Mouse (Mus musculus): Measurements from ENCODE around the gene Fam25c. TPM values are rescaled to one million over a fixed set of nuclear protein-coding genes. Genes with fewer than 3 reads are reported as not detected.
"Not testable (repeated sequence)": the region's sequence is repeated elsewhere in the genome, so short reads cannot be mapped to it uniquely, and the experiment has no call there.

Fam25c gene
- polyA plus RNA-seq, 1 experiment from 2014 or later: not detected

DNA sequence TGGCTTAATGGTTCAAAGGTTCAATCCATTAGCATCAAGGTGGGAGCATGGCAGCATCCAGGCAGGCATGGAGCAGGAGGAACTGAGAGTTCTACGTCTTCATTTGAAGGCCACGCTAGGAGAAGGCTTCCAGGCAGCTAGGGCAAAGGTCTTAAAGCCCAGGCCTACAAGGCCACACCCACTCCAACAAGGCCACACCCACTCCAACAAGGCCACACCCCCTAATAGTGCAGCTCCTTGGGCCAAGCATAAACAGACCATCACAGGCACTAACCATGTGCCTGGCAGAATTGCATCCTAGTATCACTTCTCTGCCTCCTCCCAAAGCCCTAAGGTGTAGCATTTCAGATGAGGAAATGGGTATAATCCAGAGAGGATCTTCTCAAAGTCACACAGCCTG lies 16.5 kb upstream of the Fam25c start:
- no peak overlapping the region for H3K4me3 ChIP-seq (ENCODE audit: low read depth, low read length)
- H3K9me3 ChIP-seq (ENCODE audit: control insufficient read depth, low read length): no peaks in the 10 kb centered on the region
- H3K27ac ChIP-seq (ENCODE audit: low read depth, low read length): no peak overlapping the region
- WGBS: 87% methylated on average over 2 of the region's 2 CpGs
- ATAC-seq (ENCODE audit: low FRiP score) (no peak), DNase-seq (ENCODE audit: low spot score, missing footprints) (no peak)
- H3K4me2 ChIP-seq: no peak overlapping the region
- no peaks in the 10 kb centered on the region for H3K36me3 ChIP-seq (ENCODE audit: control insufficient read depth, insufficient read depth, low read length)
- no peaks in the 10 kb centered on the region for H3K27me3 ChIP-seq (ENCODE audit: control insufficient read depth, insufficient read depth, low read length)
- H3K4me1 ChIP-seq (ENCODE audit: control insufficient read depth, insufficient read depth, low read length): no peaks in the 10 kb centered on the region; the same call in 1 of the 2 replicates
- H3K9ac ChIP-seq (ENCODE audit: low read length): no peak overlapping the region

DNA sequence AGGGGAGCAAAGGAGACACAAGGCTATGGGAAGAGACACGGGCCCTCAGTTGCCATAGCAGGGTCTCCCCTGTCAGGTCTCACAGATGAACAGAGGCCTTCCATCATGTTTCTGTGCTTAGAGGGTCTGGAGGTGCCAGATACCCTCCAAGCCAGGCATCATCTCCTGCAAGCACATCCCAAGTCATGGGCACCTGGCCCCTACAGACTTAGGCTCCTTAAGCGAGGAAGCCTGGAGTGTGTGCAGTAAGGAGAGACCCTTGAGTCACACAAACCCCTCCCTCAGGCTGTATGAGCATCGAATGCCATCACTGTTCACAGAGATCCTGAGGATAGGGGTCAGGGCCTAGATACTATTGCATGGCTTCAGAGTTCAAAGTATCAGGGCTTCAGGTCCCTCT lies 15.7 kb upstream of the Fam25c start:
- Histone ChIP-seq H3K4me3 (ENCODE audit: low read depth, low read length) (no peak overlapping the region), H3K36me3 (ENCODE audit: control insufficient read depth, insufficient read depth, low read length) (no peaks in the 10 kb centered on the region), H3K9ac (ENCODE audit: low read length) (no peak overlapping the region), H3K27me3 (ENCODE audit: control insufficient read depth, insufficient read depth, low read length) (no peaks in the 10 kb centered on the region), H3K9me3 (ENCODE audit: control insufficient read depth, low read length) (no peaks in the 10 kb centered on the region), H3K4me1 (ENCODE audit: control insufficient read depth, insufficient read depth, low read length) (no peaks in the 10 kb centered on the region; the same call in 1 of the 2 replicates), H3K27ac (ENCODE audit: low read depth, low read length) (no peak overlapping the region), H3K4me2 (no peak overlapping the region)
- no peak for DNase-seq (ENCODE audit: low spot score, missing footprints)
- 88% methylated on average over 3 of the region's 3 CpGs for WGBS
- ATAC-seq (ENCODE audit: low FRiP score): no peak

DNA sequence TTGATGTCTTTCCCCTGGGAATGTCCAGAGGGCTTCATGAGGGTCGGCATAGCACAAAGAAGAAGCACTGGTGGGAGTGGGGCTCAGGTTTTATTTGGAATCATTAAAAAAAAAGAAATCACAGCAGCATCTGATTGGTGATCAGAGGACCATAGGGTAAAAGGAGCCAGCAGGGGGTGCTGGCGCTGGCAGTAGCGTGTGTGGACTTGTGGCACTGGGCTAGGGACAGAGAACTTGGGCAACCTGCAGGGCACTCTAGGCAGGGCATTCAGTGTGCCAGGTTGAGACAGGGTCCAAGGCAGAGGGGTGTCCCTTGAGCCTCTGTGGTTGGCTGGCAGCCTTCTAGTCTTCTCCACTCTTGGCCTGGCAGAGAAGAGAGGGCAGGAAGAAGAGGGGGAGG lies 15.0 kb upstream of the Fam25c start:
- Histone ChIP-seq H3K4me2 (no peak overlapping the region), H3K9ac (ENCODE audit: low read length) (no peak overlapping the region), H3K27me3 (ENCODE audit: control insufficient read depth, insufficient read depth, low read length) (no peaks in the 10 kb centered on the region), H3K4me3 (ENCODE audit: low read depth, low read length) (no peak overlapping the region), H3K4me1 (ENCODE audit: control insufficient read depth, insufficient read depth, low read length) (no peaks in the 10 kb centered on the region; the same call in 1 of the 2 replicates), H3K36me3 (ENCODE audit: control insufficient read depth, insufficient read depth, low read length) (no peaks in the 10 kb centered on the region), H3K27ac (ENCODE audit: low read depth, low read length) (no peak overlapping the region), H3K9me3 (ENCODE audit: control insufficient read depth, low read length) (no peaks in the 10 kb centered on the region)
- 52% methylated on average over 3 of the region's 3 CpGs for WGBS
- DNase-seq (ENCODE audit: low spot score, missing footprints) (no peak), ATAC-seq (ENCODE audit: low FRiP score) (no peak)

DNA sequence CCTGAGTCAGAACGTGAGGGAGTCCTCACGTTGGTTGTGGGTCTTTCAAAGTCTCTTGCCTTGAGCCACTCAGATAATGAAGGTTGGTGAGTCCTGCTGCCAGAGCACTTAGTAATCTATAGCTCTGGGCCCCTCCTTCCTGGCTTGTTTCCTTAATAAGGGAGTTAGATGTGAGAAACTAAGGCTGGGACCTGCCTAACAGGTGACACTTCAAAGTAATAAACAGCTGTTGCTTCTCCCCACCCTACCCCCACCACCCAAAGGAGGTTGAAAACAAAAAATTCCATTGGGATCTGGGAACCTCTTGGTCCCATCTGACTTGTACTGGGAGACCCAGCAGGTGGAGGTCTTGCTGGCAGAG lies 9.9 kb upstream of the Fam25c start:
- H3K4me2 ChIP-seq: no peak overlapping the region
- no peak overlapping the region for H3K4me3 ChIP-seq (ENCODE audit: low read depth, low read length)
- DNase-seq (ENCODE audit: low spot score, missing footprints) (no peak), ATAC-seq (ENCODE audit: low FRiP score) (no peak)
- H3K27ac ChIP-seq (ENCODE audit: low read depth, low read length): no peak overlapping the region
- H3K27me3 ChIP-seq (ENCODE audit: control insufficient read depth, insufficient read depth, low read length): no peaks in the 10 kb centered on the region; the same call in 1 of the 2 replicates
- no peaks in the 10 kb centered on the region for H3K9me3 ChIP-seq (ENCODE audit: control insufficient read depth, low read length)
- no peaks in the 10 kb centered on the region for H3K4me1 ChIP-seq (ENCODE audit: control insufficient read depth, insufficient read depth, low read length)
- H3K36me3 ChIP-seq (ENCODE audit: control insufficient read depth, insufficient read depth, low read length): no peaks in the 10 kb centered on the region
- WGBS: 87% methylated on average over 2 of the region's 2 CpGs
- H3K9ac ChIP-seq (ENCODE audit: low read length): no peak overlapping the region

DNA sequence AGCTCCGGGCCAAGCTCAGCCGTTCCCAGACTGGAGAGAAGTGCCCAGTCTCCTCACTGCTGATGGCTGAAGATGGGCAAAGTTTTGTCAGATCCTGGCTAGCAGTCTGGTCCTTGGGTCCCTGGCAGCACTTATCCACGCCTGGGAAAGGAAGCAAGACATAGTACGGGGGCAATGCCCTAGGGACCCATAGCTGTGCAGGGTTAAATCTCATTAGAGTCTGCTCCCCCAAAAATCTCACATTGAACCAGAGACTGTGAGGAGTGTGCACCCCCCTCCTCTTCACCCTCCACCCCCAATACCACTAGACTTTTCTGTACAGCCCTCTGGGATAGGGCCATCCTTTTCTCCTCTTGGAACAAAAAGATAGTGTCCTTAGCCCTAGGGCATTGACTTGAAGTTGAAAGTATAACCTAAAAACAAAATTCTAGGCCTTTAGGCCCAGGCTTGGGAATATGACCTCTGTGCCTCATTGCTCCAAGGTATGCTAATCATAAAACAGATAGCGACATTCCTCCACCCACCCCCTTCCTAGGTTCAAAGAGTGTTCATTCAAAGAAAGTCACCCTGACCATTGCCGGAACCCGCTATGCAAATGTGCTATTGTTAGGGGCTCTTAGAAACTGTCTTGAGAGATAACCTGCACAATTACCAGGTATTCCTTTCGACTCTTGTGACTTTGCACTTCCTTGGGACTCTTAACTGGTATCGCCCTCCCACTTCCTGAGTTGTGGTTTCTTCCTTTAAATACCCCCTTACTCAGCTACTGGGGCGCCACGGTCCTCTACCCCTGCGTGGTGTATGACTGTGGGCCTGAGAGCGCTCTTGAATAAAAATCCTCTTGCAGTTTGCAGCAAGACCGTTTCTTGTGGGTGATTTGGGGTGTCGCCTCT lies 9.3 kb upstream of the Fam25c start:
- not testable (repeated sequence) for H3K27me3 ChIP-seq (ENCODE audit: control insufficient read depth, insufficient read depth, low read length); H3K4me1 ChIP-seq (ENCODE audit: control insufficient read depth, insufficient read depth, low read length); H3K27ac ChIP-seq (ENCODE audit: low read depth, low read length); H3K9me3 ChIP-seq (ENCODE audit: control insufficient read depth, low read length); H3K36me3 ChIP-seq (ENCODE audit: control insufficient read depth, insufficient read depth, low read length); DNase-seq (ENCODE audit: low spot score, missing footprints)
- Histone ChIP-seq H3K4me3 (ENCODE audit: low read depth, low read length) (peak overlapping the region; percentile 26), H3K4me2 (peak overlapping the region; percentile 67), H3K9ac (ENCODE audit: low read length) (peak overlapping the region; percentile 41)
- WGBS: 73% methylated on average over 15 of the region's 15 CpGs
- peak; percentile 49; the same call in 1 of the 2 replicates for ATAC-seq (ENCODE audit: low FRiP score)

DNA sequence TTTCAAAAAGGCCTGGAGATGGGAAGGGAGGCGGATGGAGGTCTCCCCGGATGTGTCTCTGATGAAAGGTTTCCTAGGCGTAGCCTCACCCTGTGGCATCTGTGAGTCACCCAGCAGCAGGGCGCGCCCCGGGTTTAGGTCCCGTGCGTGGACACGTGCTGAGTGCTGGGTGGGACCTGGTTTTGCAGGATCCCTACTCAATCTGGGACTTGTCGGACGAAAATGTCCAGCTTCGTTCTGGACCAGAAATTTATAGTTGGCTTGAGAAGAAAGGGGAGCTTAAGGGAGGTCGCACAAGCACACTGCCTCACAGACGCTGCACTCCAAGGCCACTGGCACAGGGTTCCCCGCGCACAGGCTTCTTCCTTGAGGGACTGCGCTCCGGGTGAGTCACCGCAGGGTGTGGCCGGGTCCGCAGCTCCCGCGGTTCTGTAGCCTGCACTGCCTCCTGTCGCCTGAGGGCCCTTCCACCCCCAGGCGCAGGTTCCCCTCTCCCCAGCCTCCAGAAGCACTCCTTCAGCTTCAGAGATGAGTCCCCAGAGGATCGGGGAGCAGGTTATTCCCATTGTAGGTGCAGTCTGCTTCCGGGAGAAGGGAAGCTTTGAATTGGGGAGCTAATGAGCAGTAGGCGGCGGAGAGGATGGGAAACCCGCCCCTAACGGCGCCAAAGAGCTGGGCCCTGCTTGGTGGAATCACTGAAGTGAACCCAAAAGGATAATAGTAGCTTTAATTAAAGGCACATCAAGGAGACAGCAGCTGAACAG lies 8.4 kb upstream of the Fam25c start:
- no peaks in the 10 kb centered on the region for H3K9me3 ChIP-seq (ENCODE audit: control insufficient read depth, low read length)
- H3K27ac ChIP-seq (ENCODE audit: low read depth, low read length): no peak overlapping the region
- peak overlapping the region; percentile 67 for H3K4me2 ChIP-seq
- H3K4me1 ChIP-seq (ENCODE audit: control insufficient read depth, insufficient read depth, low read length): no peaks in the 10 kb centered on the region
- 2% methylated on average over 32 of the region's 32 CpGs for WGBS
- no peaks in the 10 kb centered on the region for H3K36me3 ChIP-seq (ENCODE audit: control insufficient read depth, insufficient read depth, low read length)
- DNase-seq (ENCODE audit: low spot score, missing footprints) (peak; percentile 94), ATAC-seq (ENCODE audit: low FRiP score) (peak; percentile 88)
- H3K4me3 ChIP-seq (ENCODE audit: low read depth, low read length): peak overlapping the region; percentile 26
- H3K9ac ChIP-seq (ENCODE audit: low read length): peak overlapping the region; percentile 41
- H3K27me3 ChIP-seq (ENCODE audit: control insufficient read depth, insufficient read depth, low read length): no peaks in the 10 kb centered on the region; the same call in 1 of the 2 replicates

DNA sequence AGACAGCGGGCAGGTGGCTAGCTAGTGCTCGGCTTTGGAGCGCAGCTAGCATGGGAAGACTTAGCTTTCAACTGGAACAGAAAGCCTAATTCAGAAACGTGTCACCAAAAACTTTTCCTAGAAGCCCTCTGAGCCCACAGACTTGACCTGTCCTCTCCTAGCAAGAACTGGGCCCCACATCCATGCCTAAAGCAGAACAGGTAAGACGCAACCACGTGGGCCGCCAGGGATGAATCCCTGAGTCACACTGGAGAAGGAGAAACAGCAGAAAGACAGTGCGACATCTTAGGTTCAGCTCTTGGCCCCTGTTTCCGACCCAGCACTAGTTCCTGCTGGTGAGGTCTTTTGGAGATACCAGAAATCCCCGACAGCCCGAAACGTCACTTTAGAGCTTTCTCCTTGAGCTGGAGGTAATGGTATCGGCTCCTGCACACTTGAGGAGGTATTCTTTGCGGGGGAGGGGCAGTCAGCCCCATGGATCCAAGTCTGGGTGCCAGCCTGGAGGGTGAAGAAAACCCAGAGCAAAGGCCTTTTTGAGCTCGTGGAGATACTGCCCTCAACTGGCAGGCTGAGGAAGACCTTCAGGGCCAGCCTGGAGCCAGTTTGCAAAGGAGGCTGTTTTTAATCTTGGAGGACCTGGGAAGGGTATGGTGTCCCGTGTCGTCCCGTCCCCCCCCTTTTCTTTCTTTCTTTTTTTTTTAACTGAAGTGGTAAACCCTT lies 7.7 kb upstream of the Fam25c start:
- Histone ChIP-seq H3K4me2 (peak overlapping the region; percentile 67), H3K9ac (ENCODE audit: low read length) (peak overlapping the region; percentile 41; the same call in 1 of the 2 replicates), H3K4me1 (ENCODE audit: control insufficient read depth, insufficient read depth, low read length) (no peaks in the 10 kb centered on the region), H3K36me3 (ENCODE audit: control insufficient read depth, insufficient read depth, low read length) (no peaks in the 10 kb centered on the region), H3K27me3 (ENCODE audit: control insufficient read depth, insufficient read depth, low read length) (no peaks in the 10 kb centered on the region; the same call in 1 of the 2 replicates), H3K4me3 (ENCODE audit: low read depth, low read length) (peak overlapping the region; percentile 26), H3K27ac (ENCODE audit: low read depth, low read length) (no peak overlapping the region), H3K9me3 (ENCODE audit: control insufficient read depth, low read length) (no peaks in the 10 kb centered on the region)
- DNase-seq (ENCODE audit: low spot score, missing footprints): peak; percentile 89
- ATAC-seq (ENCODE audit: low FRiP score): peak; percentile 61
- 28% methylated on average over 18 of the region's 18 CpGs for WGBS

DNA sequence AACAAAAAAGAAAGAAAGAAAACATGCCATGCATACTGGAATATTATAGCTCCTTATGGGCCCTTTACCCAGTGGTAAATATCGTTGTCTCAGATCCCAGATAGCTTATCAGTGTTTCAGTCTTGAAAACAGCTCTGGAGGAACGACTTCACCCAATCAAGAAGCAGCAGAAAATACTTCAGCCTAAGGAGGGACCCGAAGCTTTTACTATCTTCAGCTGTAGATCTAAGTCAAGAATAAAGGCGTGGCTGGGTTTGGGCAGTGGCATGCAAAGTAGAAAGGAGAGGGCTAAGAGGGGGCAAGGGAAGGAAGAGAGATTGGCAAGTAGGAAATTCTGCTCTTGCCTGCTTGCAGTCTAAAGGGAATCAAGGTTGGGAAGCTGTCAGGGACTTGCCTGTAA lies 6.9 kb upstream of the Fam25c start:
- Histone ChIP-seq H3K27me3 (ENCODE audit: control insufficient read depth, insufficient read depth, low read length) (no peaks in the 10 kb centered on the region; the same call in 1 of the 2 replicates), H3K4me1 (ENCODE audit: control insufficient read depth, insufficient read depth, low read length) (no peaks in the 10 kb centered on the region), H3K27ac (ENCODE audit: low read depth, low read length) (no peak overlapping the region), H3K9me3 (ENCODE audit: control insufficient read depth, low read length) (no peaks in the 10 kb centered on the region), H3K36me3 (ENCODE audit: control insufficient read depth, insufficient read depth, low read length) (no peaks in the 10 kb centered on the region), H3K9ac (ENCODE audit: low read length) (no peak overlapping the region), H3K4me3 (ENCODE audit: low read depth, low read length) (no peak overlapping the region), H3K4me2 (no peak overlapping the region)
- DNase-seq (ENCODE audit: low spot score, missing footprints) (no peak), ATAC-seq (ENCODE audit: low FRiP score) (no peak)
- whole genome bisulfite sequencing: 88% methylated on average over 4 of the region's 4 CpGs
